Mouse (Mus musculus): ENCODE measurements at regions not wholly inside any gene's neighbourhood (a gene's known extent, or its start where the extent isn't known, plus 50 kb on each side); places are given as distances from the start of the nearest gene placed in this dataset.

DNA sequence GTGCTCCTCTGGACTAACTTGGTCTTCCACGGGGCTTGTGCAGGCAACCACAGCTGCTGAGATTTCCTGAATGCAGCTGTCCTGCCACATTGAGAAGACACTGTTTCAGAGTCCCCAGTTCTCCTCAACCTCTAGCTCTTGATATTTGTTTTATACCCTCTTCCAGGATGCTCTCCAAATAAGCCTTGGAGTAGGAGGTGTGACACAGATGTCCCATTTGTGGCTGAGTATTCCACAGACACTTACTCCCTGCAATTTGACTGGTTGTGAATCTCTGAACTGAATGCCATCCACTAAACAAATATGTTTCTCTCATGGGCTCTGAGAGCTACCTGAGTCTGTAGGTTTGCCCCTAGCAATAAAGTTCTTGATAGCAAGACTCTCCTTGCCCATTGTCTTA, 140.5 kb upstream of the Nckap5 start:
- TF ChIP-seq POLR2A (IDR thresholded peaks at IDR 0.05; ENCODE audit: extremely low read depth, insufficient read depth, low read length): no peak
- no peak for TF ChIP-seq CTCF (IDR thresholded peaks at IDR 0.05; ENCODE audit: low read depth, low read length)

All from liver, adult 2 months (tissue).